Mouse (Mus musculus) intestine, embryonic 15.5 days (tissue): ENCODE results near the gene Atg4b. TPM values are rescaled to one million over a fixed set of nuclear protein-coding genes. Genes with fewer than 3 reads are reported as not detected.
"Not testable (repeated sequence)": the region's sequence is repeated elsewhere in the genome, so short reads cannot be mapped to it uniquely, and the experiment has no call there.

Source experiments
- ATAC-seq: fragments of 200-750 bp; cut with Nextera tagmentation; 2 replicates; pipeline ENCODE4 v1.8.0; 2017; ENCODE audit warnings: moderate TSS enrichment, moderate library complexity
- H3K27ac ChIP-seq: fragments of 300-500 bp; sonication (generic); 2 replicates; pipeline ENCODE4 v1.5.1; 2015; ENCODE audit warnings: mild to moderate bottlenecking, inconsistent platforms
- H3K27me3 ChIP-seq: fragments of 300-500 bp; sonication (generic); replicated peaks from 2 replicates; pipeline ENCODE4 v1.6.1; 2015; ENCODE audit warnings: inconsistent platforms
- H3K36me3 ChIP-seq: fragments of 300-500 bp; sonication (generic); 2 replicates; pipeline ENCODE4 v1.6.1; 2015; ENCODE audit warnings: inconsistent platforms
- H3K4me1 ChIP-seq: fragments of 300-500 bp; sonication (generic); replicated peaks from 2 replicates; pipeline ENCODE4 v1.6.1; 2015; ENCODE audit warnings: inconsistent platforms
- H3K4me2 ChIP-seq: fragments of 300-500 bp; sonication (generic); replicated peaks from 2 replicates; pipeline ENCODE4 v1.6.1; 2015; ENCODE audit warnings: mild to moderate bottlenecking, inconsistent platforms
- H3K4me3 ChIP-seq: fragments of 300-500 bp; sonication (generic); replicated peaks from 2 replicates; pipeline ENCODE4 v1.5.1; 2015; ENCODE audit warnings: inconsistent platforms
- H3K9ac ChIP-seq: fragments of 300-500 bp; sonication (generic); 2 replicates; pipeline ENCODE4 v1.6.1; 2015; ENCODE audit warnings: inconsistent platforms
- H3K9me3 ChIP-seq: fragments of 300-500 bp; sonication (generic); 2 replicates; pipeline ENCODE4 v1.6.1; 2016; ENCODE audit warnings: inconsistent platforms
- WGBS: fragments of 180-500 bp; shearing (Covaris S2); methylation state at CpG from one replicate; pipeline ENCODE4 v1.1.7; 2015; 5-methylcytosine and 5-hydroxymethylcytosine counted together
- polyA plus RNA-seq: library from polyadenylated mRNA; unstranded; fragments of >200 nt; fragmentation: Nextera tagmentation; extraction: Ambion mirVana; gene quantifications from 2 replicates; pipeline ENCODE4 v1.2.1, GENCODE M21; 2015

Gene Atg4b
- polyA plus RNA-seq, 1 experiment from 2014 or later, result 79.8 TPM

- no peak for ATAC-seq
- Histone ChIP-seq H3K4me3 (no peak overlapping the region), H3K4me2 (no peak overlapping the region), H3K27me3 (no peaks in the 10 kb centered on the region), H3K27ac (no peak overlapping the region), H3K4me1 (no peaks in the 10 kb centered on the region; the same call in 1 of the 2 replicates), H3K9me3 (no peaks in the 10 kb centered on the region), H3K36me3 (no peaks in the 10 kb centered on the region), H3K9ac (no peak overlapping the region)
- 97% methylated on average over 1 of the region's 1 CpGs for WGBS
Observed at GRCm38 (mm10) chr1:93760076-93760475, 8.8 kb downstream of the Atg4b start.

GRCm38 (mm10) chr1:93763531-93763930 lies 12.2 kb downstream of the Atg4b start:
- H3K27ac ChIP-seq, H3K4me1 ChIP-seq, H3K27me3 ChIP-seq, ATAC-seq, H3K9ac ChIP-seq, H3K4me2 ChIP-seq, H3K36me3 ChIP-seq, H3K9me3 ChIP-seq, H3K4me3 ChIP-seq: not testable (repeated sequence)
- 92% methylated on average over 3 of the region's 3 CpGs for WGBS

- no peaks in the 10 kb centered on the region for H3K36me3 ChIP-seq
- H3K9ac ChIP-seq, result no peak overlapping the region
- H3K4me1 ChIP-seq, result no peaks in the 10 kb centered on the region
- ATAC-seq, result no peak
- H3K27ac ChIP-seq, result no peak overlapping the region
- WGBS, result 93% methylated on average over 9 of the region's 9 CpGs
- no peak overlapping the region for H3K4me3 ChIP-seq
- H3K4me2 ChIP-seq, result no peak overlapping the region
- H3K9me3 ChIP-seq, result no peaks in the 10 kb centered on the region
- H3K27me3 ChIP-seq, result no peaks in the 10 kb centered on the region
Observed at GRCm38 (mm10) chr1:93764871-93765591, 13.7 kb downstream of the Atg4b start.

GRCm38 (mm10) chr1:93767600-93767999 lies 16.3 kb downstream of the Atg4b start:
- Histone ChIP-seq H3K36me3 (no peaks in the 10 kb centered on the region), H3K4me1 (no peaks in the 10 kb centered on the region), H3K27ac (no peak overlapping the region), H3K9me3 (no peaks in the 10 kb centered on the region), H3K4me2 (no peak overlapping the region), H3K27me3 (no peaks in the 10 kb centered on the region), H3K4me3 (no peak overlapping the region), H3K9ac (no peak overlapping the region)
- no peak for ATAC-seq
- WGBS, result 95% methylated on average over 6 of the region's 6 CpGs

GRCm38 (mm10) chr1:93769901-93770300 lies 18.6 kb downstream of the Atg4b start:
- H3K4me1 ChIP-seq, result no peaks in the 10 kb centered on the region
- no peak overlapping the region for H3K27ac ChIP-seq
- ATAC-seq, result no peak
- H3K9me3 ChIP-seq, result no peaks in the 10 kb centered on the region
- H3K9ac ChIP-seq, result no peak overlapping the region
- WGBS, result 98% methylated on average over 3 of the region's 3 CpGs
- H3K4me3 ChIP-seq, result no peak overlapping the region
- H3K4me2 ChIP-seq, result no peak overlapping the region
- peaks cover 3% of the 10 kb centered on the region; the same call in 1 of the 2 replicates for H3K36me3 ChIP-seq
- no peaks in the 10 kb centered on the region for H3K27me3 ChIP-seq

- Histone ChIP-seq H3K4me1 (no peaks in the 10 kb centered on the region), H3K27me3 (no peaks in the 10 kb centered on the region), H3K9me3 (no peaks in the 10 kb centered on the region), H3K36me3 (peaks cover 36% of the 10 kb centered on the region), H3K9ac (no peak overlapping the region), H3K4me3 (no peak overlapping the region), H3K4me2 (no peak overlapping the region), H3K27ac (no peak overlapping the region)
- no peak for ATAC-seq
- 92% methylated on average over 5 of the region's 5 CpGs for WGBS
Observed at GRCm38 (mm10) chr1:93776686-93777085, 25.4 kb downstream of the Atg4b start.

- Histone ChIP-seq H3K4me2 (no peak overlapping the region), H3K36me3 (peaks cover 53% of the 10 kb centered on the region), H3K9ac (no peak overlapping the region), H3K9me3 (no peaks in the 10 kb centered on the region), H3K27ac (no peak overlapping the region), H3K4me1 (no peaks in the 10 kb centered on the region), H3K4me3 (no peak overlapping the region), H3K27me3 (no peaks in the 10 kb centered on the region)
- no peak for ATAC-seq
- WGBS, result 86% methylated on average over 2 of the region's 2 CpGs
Observed at GRCm38 (mm10) chr1:93786912-93787311, 35.6 kb downstream of the Atg4b start.

GRCm38 (mm10) chr1:93794526-93794925 lies 43.2 kb downstream of the Atg4b start:
- Histone ChIP-seq H3K4me2 (no peak overlapping the region), H3K4me1 (no peaks in the 10 kb centered on the region), H3K9ac (no peak overlapping the region), H3K27ac (no peak overlapping the region), H3K36me3 (peaks cover 37% of the 10 kb centered on the region), H3K27me3 (no peaks in the 10 kb centered on the region), H3K9me3 (no peaks in the 10 kb centered on the region), H3K4me3 (no peak overlapping the region)
- ATAC-seq, result no peak
- 90% methylated on average over 8 of the region's 8 CpGs for WGBS

GRCm38 (mm10) chr1:93795886-93796285 lies 44.6 kb downstream of the Atg4b start:
- Histone ChIP-seq H3K27me3 (no peaks in the 10 kb centered on the region), H3K4me3 (no peak overlapping the region), H3K4me2 (no peak overlapping the region), H3K9me3 (no peaks in the 10 kb centered on the region), H3K36me3 (peaks cover 33% of the 10 kb centered on the region), H3K4me1 (no peaks in the 10 kb centered on the region), H3K27ac (no peak overlapping the region), H3K9ac (no peak overlapping the region)
- 85% methylated on average over 8 of the region's 8 CpGs for WGBS
- no peak for ATAC-seq

GRCm38 (mm10) chr1:93800670-93801503 lies 49.6 kb downstream of the Atg4b start:
- Histone ChIP-seq H3K27ac (peak overlapping the region; percentile 72; the same call in 1 of the 2 replicates), H3K4me3 (peak overlapping the region; percentile 61), H3K9ac (peak overlapping the region; percentile 63), H3K4me1 (peaks cover 14% of the 10 kb centered on the region), H3K27me3 (no peaks in the 10 kb centered on the region), H3K9me3 (no peaks in the 10 kb centered on the region), H3K4me2 (peak overlapping the region; percentile 90), H3K36me3 (no peaks in the 10 kb centered on the region)
- no peak for ATAC-seq
- 72% methylated on average over 21 of the region's 21 CpGs for WGBS

GRCm38 (mm10) chr1:93801741-93802238 lies 50.5 kb downstream of the Atg4b start, which contains the start of gene Dtymk:
Gene Dtymk, minus strand, starts transcription at chr1:93801934.
- H3K27me3 ChIP-seq, result no peaks in the 10 kb centered on the region

GRCm38 (mm10) chr1:93802771-93803170 lies 51.5 kb downstream of the Atg4b start:
- Histone ChIP-seq H3K27ac (0 out of 2 replicates have a peak overlapping the region, but pooled peaks have one; percentile 98), H3K9ac (no peak overlapping the region)
- WGBS, result 77% methylated on average over 5 of the region's 5 CpGs

More at GRCm38 (mm10) chr1:93801741-93802238, 50.5 kb downstream of the Atg4b start, which contains the start of gene Dtymk:
- H3K4me2 ChIP-seq, result peak within 1 kb of the TSS; percentile 90
- ATAC-seq, result peak; percentile 59
- peak within 1 kb of the TSS; percentile 61 for H3K4me3 ChIP-seq
- H3K4me1 ChIP-seq, result peaks cover 14% of the 10 kb centered on the region
- H3K9ac ChIP-seq, result peak within 1 kb of the TSS; percentile 63
- H3K36me3 ChIP-seq, result peaks cover 8% of the 10 kb centered on the region
- WGBS, result under 1% methylated on average over 42 of the region's 42 CpGs
- H3K9me3 ChIP-seq, result no peaks in the 10 kb centered on the region
- peak within 1 kb of the TSS; percentile 98 for H3K27ac ChIP-seq

More at GRCm38 (mm10) chr1:93802771-93803170, 51.5 kb downstream of the Atg4b start:
- ATAC-seq, result no peak
- Histone ChIP-seq H3K4me2 (peak overlapping the region; percentile 90), H3K4me1 (peaks cover 14% of the 10 kb centered on the region), H3K9me3 (no peaks in the 10 kb centered on the region), H3K4me3 (no peak overlapping the region; the same call in 1 of the 2 replicates), H3K36me3 (peaks cover 12% of the 10 kb centered on the region), H3K27me3 (no peaks in the 10 kb centered on the region)
